Mouse (Mus musculus) lung, embryonic 15.5 days (tissue): ENCODE measurements around the gene Rubcnl. TPM values are rescaled to one million over a fixed set of nuclear protein-coding genes. Genes with fewer than 3 reads are reported as not detected.

Experiments used
- ATAC-seq: fragments of 200-750 bp; cut with Nextera tagmentation; 2 replicates; pipeline ENCODE4 v1.8.0; 2017; ENCODE audit warnings: moderate number of reproducible peaks, borderline replicate concordance; ENCODE audit not compliant: low FRiP score, low TSS enrichment; ENCODE audit errors: extremely low read depth
- H3K27ac ChIP-seq: fragments of 300-500 bp; sonication (generic); 2 replicates; pipeline ENCODE4 v1.5.1; 2015; ENCODE audit warnings: moderate library complexity, mild to moderate bottlenecking, inconsistent platforms
- H3K27me3 ChIP-seq: fragments of 300-500 bp; sonication (generic); 2 replicates; pipeline ENCODE4 v1.6.1; 2015; ENCODE audit warnings: inconsistent platforms
- H3K36me3 ChIP-seq: fragments of 300-500 bp; sonication (generic); 2 replicates; pipeline ENCODE4 v1.6.1; 2015; ENCODE audit warnings: inconsistent platforms
- H3K4me1 ChIP-seq: fragments of 300-500 bp; sonication (generic); 2 replicates; pipeline ENCODE4 v1.6.1; 2015; ENCODE audit warnings: inconsistent platforms
- H3K4me2 ChIP-seq: fragments of 300-500 bp; sonication (generic); 2 replicates; pipeline ENCODE4 v1.6.1; 2015; ENCODE audit warnings: inconsistent platforms, mild to moderate bottlenecking, moderate library complexity
- H3K4me3 ChIP-seq: fragments of 300-500 bp; sonication (generic); 2 replicates; pipeline ENCODE4 v1.5.1; 2015; ENCODE audit warnings: mild to moderate bottlenecking, inconsistent platforms
- H3K9ac ChIP-seq: fragments of 300-500 bp; sonication (generic); 2 replicates; pipeline ENCODE4 v1.6.1; 2015; ENCODE audit warnings: inconsistent platforms
- H3K9me3 ChIP-seq: fragments of 300-500 bp; sonication (generic); 2 replicates; pipeline ENCODE4 v1.6.1; 2016; ENCODE audit warnings: inconsistent platforms
- WGBS: fragments of 180-500 bp; shearing (Covaris S2); methylation state at CpG from one replicate; pipeline ENCODE4 v1.1.7; 2015; 5-methylcytosine and 5-hydroxymethylcytosine counted together
- polyA plus RNA-seq: library from polyadenylated mRNA; unstranded; fragments of >200 nt; fragmentation: Nextera tagmentation; extraction: Ambion mirVana; gene quantifications from 2 replicates; pipeline ENCODE4 v1.2.1, GENCODE M21; 2015

Rubcnl gene
- polyA plus RNA-seq, 1 experiment from 2014 or later = 0.37 TPM

- H3K4me1 ChIP-seq = no peaks in the 10 kb centered on the region
- WGBS = 2% methylated on average over 1 of the region's 1 CpGs
- H3K9ac ChIP-seq = no peak overlapping the region
- H3K27ac ChIP-seq = no peak overlapping the region
- no peak for ATAC-seq
- no peaks in the 10 kb centered on the region for H3K36me3 ChIP-seq
- H3K4me3 ChIP-seq = no peak overlapping the region
- H3K27me3 ChIP-seq = no peaks in the 10 kb centered on the region
- H3K9me3 ChIP-seq = no peaks in the 10 kb centered on the region
- H3K4me2 ChIP-seq = no peak overlapping the region
Observed at GRCm38 (mm10) chr14:74990504-74990903, 25.3 kb upstream of the Rubcnl start.

GRCm38 (mm10) chr14:74996556-74996955 is 19.3 kb upstream of the Rubcnl start:
- ATAC-seq = no peak
- no peaks in the 10 kb centered on the region for H3K27me3 ChIP-seq

GRCm38 (mm10) chr14:74997041-74997440 is 18.8 kb upstream of the Rubcnl start:
- H3K27me3 ChIP-seq = no peaks in the 10 kb centered on the region
- ATAC-seq = no peak
- no peaks in the 10 kb centered on the region for H3K36me3 ChIP-seq
- no peak overlapping the region for H3K4me3 ChIP-seq
- 88% methylated on average over 2 of the region's 2 CpGs for WGBS
- no peak overlapping the region for H3K27ac ChIP-seq
- no peak overlapping the region for H3K9ac ChIP-seq
- H3K9me3 ChIP-seq = no peaks in the 10 kb centered on the region
- H3K4me2 ChIP-seq = no peak overlapping the region
- no peaks in the 10 kb centered on the region for H3K4me1 ChIP-seq

More at GRCm38 (mm10) chr14:74996556-74996955, 19.3 kb upstream of the Rubcnl start:
- H3K4me2 ChIP-seq = no peak overlapping the region
- 52% methylated on average over 3 of the region's 3 CpGs for WGBS
- no peaks in the 10 kb centered on the region for H3K4me1 ChIP-seq
- no peak overlapping the region for H3K9ac ChIP-seq
- no peak overlapping the region for H3K4me3 ChIP-seq
- H3K9me3 ChIP-seq = no peaks in the 10 kb centered on the region
- no peak overlapping the region for H3K27ac ChIP-seq
- H3K36me3 ChIP-seq = no peaks in the 10 kb centered on the region

- ATAC-seq = no peak
- H3K4me1 ChIP-seq = peaks cover 3% of the 10 kb centered on the region; the same call in 1 of the 2 replicates
- H3K27ac ChIP-seq = no peak overlapping the region
- 81% methylated on average over 6 of the region's 6 CpGs for WGBS
- H3K9ac ChIP-seq = no peak overlapping the region
- no peak overlapping the region for H3K4me2 ChIP-seq
- no peaks in the 10 kb centered on the region for H3K9me3 ChIP-seq
- H3K27me3 ChIP-seq = no peaks in the 10 kb centered on the region
- no peak overlapping the region for H3K4me3 ChIP-seq
- no peaks in the 10 kb centered on the region for H3K36me3 ChIP-seq
Observed at GRCm38 (mm10) chr14:75001364-75001763, 14.5 kb upstream of the Rubcnl start.

- Histone ChIP-seq H3K27ac (no peak overlapping the region), H3K4me3 (no peak overlapping the region), H3K4me2 (no peak overlapping the region), H3K36me3 (no peaks in the 10 kb centered on the region), H3K9me3 (no peaks in the 10 kb centered on the region), H3K9ac (no peak overlapping the region), H3K4me1 (peaks cover 3% of the 10 kb centered on the region; the same call in 1 of the 2 replicates), H3K27me3 (no peaks in the 10 kb centered on the region)
- peak; percentile 85 for ATAC-seq
- WGBS = 35% methylated on average over 3 of the region's 3 CpGs
Observed at GRCm38 (mm10) chr14:75003356-75003755, 12.5 kb upstream of the Rubcnl start.

- ATAC-seq = no peak
Observed at GRCm38 (mm10) chr14:75005478-75006199, 10.2 kb upstream of the Rubcnl start.

GRCm38 (mm10) chr14:75010346-75010745 is 5.5 kb upstream of the Rubcnl start:
- Histone ChIP-seq H3K4me3 (no peak overlapping the region), H3K27ac (no peak overlapping the region), H3K36me3 (no peaks in the 10 kb centered on the region), H3K4me1 (no peaks in the 10 kb centered on the region), H3K4me2 (no peak overlapping the region), H3K9me3 (no peaks in the 10 kb centered on the region), H3K9ac (no peak overlapping the region), H3K27me3 (no peaks in the 10 kb centered on the region)
- WGBS = 46% methylated on average over 4 of the region's 4 CpGs
- no peak for ATAC-seq

More at GRCm38 (mm10) chr14:75005478-75006199, 10.2 kb upstream of the Rubcnl start:
- no peaks in the 10 kb centered on the region for H3K27me3 ChIP-seq
- no peak overlapping the region for H3K4me3 ChIP-seq
- no peaks in the 10 kb centered on the region for H3K9me3 ChIP-seq
- peaks cover 3% of the 10 kb centered on the region; the same call in 1 of the 2 replicates for H3K4me1 ChIP-seq
- no peak overlapping the region for H3K27ac ChIP-seq
- WGBS = 88% methylated on average over 2 of the region's 2 CpGs
- no peak overlapping the region for H3K9ac ChIP-seq
- no peaks in the 10 kb centered on the region for H3K36me3 ChIP-seq
- H3K4me2 ChIP-seq = no peak overlapping the region

- Histone ChIP-seq H3K4me2 (no peak overlapping the region), H3K4me1 (no peaks in the 10 kb centered on the region), H3K27ac (no peak overlapping the region), H3K36me3 (no peaks in the 10 kb centered on the region), H3K4me3 (no peak overlapping the region), H3K27me3 (no peaks in the 10 kb centered on the region), H3K9ac (no peak overlapping the region), H3K9me3 (no peaks in the 10 kb centered on the region)
- no peak for ATAC-seq
- WGBS = 33% methylated on average over 7 of the region's 8 CpGs
Observed at GRCm38 (mm10) chr14:75010986-75011655, 4.7 kb upstream of the Rubcnl start.

- WGBS = 70% methylated on average over 9 of the region's 9 CpGs
- H3K36me3 ChIP-seq = no peaks in the 10 kb centered on the region
- 0 out of 2 replicates have a peak, but pooled peaks cover 4% of the 10 kb centered on the region for H3K27me3 ChIP-seq
- no peak overlapping the region for H3K27ac ChIP-seq
- H3K4me3 ChIP-seq = peak overlapping the region; percentile 54
- H3K9ac ChIP-seq = no peak overlapping the region
- H3K4me1 ChIP-seq = no peaks in the 10 kb centered on the region
- H3K9me3 ChIP-seq = no peaks in the 10 kb centered on the region
- no peak for ATAC-seq
- peak overlapping the region; percentile 93 for H3K4me2 ChIP-seq
Observed at GRCm38 (mm10) chr14:75016715-75017020, 841 bp downstream of the Rubcnl start.

- Histone ChIP-seq H3K27ac (no peak overlapping the region), H3K4me3 (no peak overlapping the region), H3K9me3 (no peaks in the 10 kb centered on the region), H3K9ac (no peak overlapping the region), H3K4me2 (no peak overlapping the region), H3K4me1 (no peaks in the 10 kb centered on the region), H3K27me3 (0 out of 2 replicates have a peak, but pooled peaks cover 4% of the 10 kb centered on the region), H3K36me3 (no peaks in the 10 kb centered on the region)
- ATAC-seq = no peak
- 84% methylated on average over 7 of the region's 7 CpGs for WGBS
Observed at GRCm38 (mm10) chr14:75017277-75017676, 1.4 kb downstream of the Rubcnl start.

GRCm38 (mm10) chr14:75017877-75018825 is 2.3 kb downstream of the Rubcnl start:
- H3K9me3 ChIP-seq = no peaks in the 10 kb centered on the region
- H3K4me1 ChIP-seq = no peaks in the 10 kb centered on the region
- no peak for ATAC-seq
- no peak overlapping the region for H3K4me2 ChIP-seq
- 0 out of 2 replicates have a peak, but pooled peaks cover 4% of the 10 kb centered on the region for H3K27me3 ChIP-seq
- WGBS = 81% methylated on average over 18 of the region's 18 CpGs
- H3K9ac ChIP-seq = no peak overlapping the region
- no peaks in the 10 kb centered on the region for H3K36me3 ChIP-seq
- no peak overlapping the region for H3K4me3 ChIP-seq
- no peak overlapping the region for H3K27ac ChIP-seq
